Mouse (Mus musculus): ENCODE data around the gene Olfr857.
"Not testable (repeated sequence)": the region's sequence is repeated elsewhere in the genome, so short reads cannot be mapped to it uniquely, and the experiment has no call there.

Gene Olfr857

DNA sequence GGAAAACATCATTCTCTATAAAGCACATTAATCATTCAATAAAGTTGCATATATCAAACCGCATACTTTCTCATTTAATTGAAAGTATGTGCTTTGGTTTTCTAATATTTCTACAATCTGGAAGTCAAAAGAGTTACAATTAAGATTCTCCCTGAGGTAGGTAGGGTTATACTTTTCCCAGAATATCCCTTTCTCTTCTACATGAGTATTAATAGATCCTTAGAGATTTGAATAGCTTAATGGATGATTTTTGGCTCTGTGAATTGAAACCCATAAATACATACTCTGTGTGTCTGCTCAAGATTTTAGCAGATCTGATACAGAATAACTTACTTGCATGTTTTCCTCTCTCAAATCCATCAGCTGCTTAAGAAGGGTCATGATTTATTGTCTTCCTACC, at the start of gene Olfr857:
TSS of gene Olfr857 (plus strand) at position 301 of the 400 bp plus-strand sequence.
- no peak for DNase-seq

DNA sequence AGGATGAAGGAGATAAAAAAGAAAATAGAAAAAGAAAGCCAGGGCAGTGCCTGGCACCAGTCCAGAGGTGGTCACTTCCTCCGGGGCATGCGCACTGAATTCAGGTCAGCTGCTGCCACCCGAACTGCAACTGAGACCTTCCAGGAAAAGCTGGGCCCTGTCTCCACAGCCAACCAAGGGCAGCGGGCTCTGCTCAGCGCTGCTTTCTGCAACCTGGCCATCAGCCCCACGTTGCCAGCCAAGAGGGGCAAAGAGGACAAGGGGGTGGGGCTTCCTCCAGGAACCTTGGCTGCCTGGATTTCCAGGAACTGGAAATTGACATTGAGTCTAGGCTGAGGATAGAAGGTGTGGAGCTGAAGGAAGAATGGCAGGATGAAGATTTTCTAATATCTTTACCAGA, 19.0 kb upstream of the Olfr857 start:
- no peak for DNase-seq

DNA sequence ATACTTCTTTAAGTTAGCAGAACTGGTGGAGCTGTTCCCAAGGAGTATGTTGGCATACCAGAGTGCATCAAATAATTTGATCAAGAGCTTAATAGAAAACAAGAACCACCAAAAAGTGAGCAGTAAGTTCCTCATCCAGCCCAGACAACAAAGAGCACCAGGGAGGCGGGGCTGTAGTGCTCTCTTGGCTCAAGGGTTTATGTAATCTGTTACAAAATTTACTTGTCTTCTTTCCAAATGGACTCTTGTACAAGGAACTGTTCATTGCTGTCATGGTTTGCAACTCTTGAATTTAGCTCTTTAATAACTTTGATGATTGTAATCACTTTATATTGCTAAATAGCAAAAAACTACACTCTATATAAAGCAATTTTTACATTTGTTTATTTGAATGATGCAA, 17.8 kb upstream of the Olfr857 start:
- DNase-seq = no peak

DNA sequence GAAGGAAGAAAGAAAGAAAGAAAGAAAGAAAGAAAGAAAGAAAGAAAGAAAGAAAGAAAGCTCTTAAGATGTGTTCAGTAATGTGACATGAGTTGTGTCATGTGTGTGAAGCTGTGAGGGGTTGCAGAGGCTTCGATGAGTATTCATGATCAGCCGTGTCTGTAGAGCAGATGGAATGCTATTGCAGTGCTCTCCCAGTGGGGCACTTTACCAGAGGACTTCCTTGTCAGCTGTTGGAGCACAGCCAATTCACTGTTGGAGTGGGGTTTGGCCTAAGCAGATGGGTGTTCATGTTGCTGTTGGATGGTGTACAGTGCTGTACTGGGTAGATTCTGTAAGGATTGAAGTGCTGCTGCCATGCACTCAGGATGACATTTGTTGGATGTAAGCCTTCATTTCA, 16.8 kb upstream of the Olfr857 start:
- no peak for DNase-seq

DNA sequence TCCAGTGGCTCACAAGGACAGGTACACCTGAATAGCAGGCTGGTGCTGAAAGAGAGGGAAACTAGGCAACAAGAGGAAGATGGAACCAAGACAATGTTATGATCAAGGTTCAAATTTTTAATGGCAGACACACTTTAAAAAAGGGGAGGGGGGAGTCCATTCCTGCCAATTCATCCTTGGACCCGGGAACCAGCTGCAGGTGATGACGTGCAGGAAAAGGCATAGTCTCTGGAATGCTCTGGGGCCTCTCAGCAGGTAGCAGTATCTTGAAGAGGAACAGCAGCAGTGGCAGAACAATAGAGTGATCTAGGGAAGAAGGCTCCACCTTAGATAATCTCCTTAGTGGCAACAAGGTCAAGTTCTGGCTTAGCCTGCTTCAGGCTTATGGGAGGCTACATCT, 14.9 kb upstream of the Olfr857 start:
- not testable (repeated sequence) for DNase-seq

DNA sequence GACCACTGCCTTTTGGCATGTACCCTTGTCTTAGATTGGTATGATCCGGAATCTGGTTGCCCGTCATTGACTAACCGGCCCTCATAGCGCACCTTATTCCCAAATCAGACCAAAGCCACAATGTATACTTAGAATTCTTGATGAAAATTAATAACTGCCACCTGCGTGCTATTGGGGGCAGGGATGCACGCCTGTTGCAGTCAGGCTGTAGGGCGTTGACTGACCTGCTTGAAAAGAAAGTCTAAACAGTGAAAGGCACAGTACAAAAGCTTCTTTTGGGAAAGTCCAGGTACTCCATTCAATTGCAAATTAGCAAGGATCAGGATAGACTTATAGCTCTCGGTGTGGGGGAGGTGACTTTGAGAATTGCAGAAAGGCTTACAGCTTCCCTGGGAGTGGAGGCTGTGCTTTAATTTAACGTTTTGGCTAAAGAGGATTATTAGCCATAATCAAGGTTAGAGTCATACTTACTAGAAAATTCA, 14.3 kb upstream of the Olfr857 start:
- DNase-seq = not testable (repeated sequence)

DNA sequence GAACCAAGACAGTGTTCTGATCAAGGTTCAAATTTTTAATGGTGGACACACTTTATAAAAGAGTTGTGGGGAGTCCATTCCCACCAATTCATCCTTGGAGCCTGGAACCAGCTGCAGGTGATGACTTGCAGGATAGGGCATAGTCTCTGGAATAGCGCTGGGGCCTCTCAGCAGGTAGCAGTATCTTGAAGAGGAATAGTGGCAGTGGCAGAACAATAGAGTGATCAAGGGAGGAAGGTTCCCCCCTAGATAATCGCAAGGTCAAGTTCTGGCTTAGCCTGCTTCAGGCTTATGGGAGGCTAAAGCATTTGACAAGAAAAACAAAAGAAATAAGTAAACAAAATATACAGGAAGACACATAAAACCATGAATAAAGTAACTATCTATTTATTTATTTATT, 4.7 kb upstream of the Olfr857 start:
- DNase-seq = not testable (repeated sequence)

Measured in right cerebral cortex, postnatal 4 days (tissue).